Mouse (Mus musculus) cerebellum, adult 18-20 months (tissue): Measurements from ENCODE around the gene Rassf1.
A peak's percentile ranks its signal among the peaks of the same experiment; 100 is the strongest.
"Not testable (repeated sequence)": the region's sequence is repeated elsewhere in the genome, so short reads cannot be mapped to it uniquely, and the experiment has no call there.

ENCODE experiments used
- DNase-seq, 2 experiments: peaks; one replicate each; pipeline ENCODE4 v3.0.0; 2021

Rassf1 gene

GRCm38 (mm10) chr9:107563029-107563581 is 11.8 kb downstream of the Rassf1 start, which contains the start of gene Tusc2:
Tusc2 (plus strand) TSS chr9:107563255.
- DNase-seq, result peak; percentile 92 to 99

GRCm38 (mm10) chr9:107565556-107565955 is 14.2 kb downstream of the Rassf1 start:
- not testable (repeated sequence) for DNase-seq

GRCm38 (mm10) chr9:107566041-107566709 is 14.8 kb downstream of the Rassf1 start:
- peak; percentile 82 to 83 for DNase-seq

GRCm38 (mm10) chr9:107566855-107567254 is 15.5 kb downstream of the Rassf1 start:
- no peak for DNase-seq

GRCm38 (mm10) chr9:107567702-107568319 is 16.5 kb downstream of the Rassf1 start, which contains the start of gene Hyal2:
Hyal2 (plus strand) TSS chr9:107567945.
- DNase-seq, result peak; percentile 19 to 23

GRCm38 (mm10) chr9:107568331-107569261 is 17.2 kb downstream of the Rassf1 start:
- peak; percentile 80 to 82 for DNase-seq

- peak in 1 of 2 experiments; percentile 30 for DNase-seq
Measured at GRCm38 (mm10) chr9:107569270-107569669, 17.9 kb downstream of the Rassf1 start.

GRCm38 (mm10) chr9:107570016-107570415 is 18.7 kb downstream of the Rassf1 start:
- DNase-seq, result peak in 1 of 2 experiments; percentile 29

GRCm38 (mm10) chr9:107570845-107571244 is 19.5 kb downstream of the Rassf1 start:
- DNase-seq, result peak in 1 of 2 experiments; percentile 25

GRCm38 (mm10) chr9:107571534-107572326 is 20.4 kb downstream of the Rassf1 start:
- DNase-seq, result no peak

- no peak for DNase-seq
Measured at GRCm38 (mm10) chr9:107572327-107572662, 20.9 kb downstream of the Rassf1 start.

- not testable (repeated sequence) for DNase-seq
Measured at GRCm38 (mm10) chr9:107573774-107574173, 22.4 kb downstream of the Rassf1 start.

GRCm38 (mm10) chr9:107575579-107576356 is 24.4 kb downstream of the Rassf1 start:
- DNase-seq, result peak in 1 of 2 experiments; percentile 44

GRCm38 (mm10) chr9:107576357-107577107 is 25.2 kb downstream of the Rassf1 start, which contains the start of gene Hyal1:
Hyal1 (plus strand) TSS chr9:107576927.
- peak in 1 of 2 experiments; percentile 36 for DNase-seq

GRCm38 (mm10) chr9:107577871-107578270 is 26.5 kb downstream of the Rassf1 start:
- no peak for DNase-seq

- DNase-seq, result no peak
Measured at GRCm38 (mm10) chr9:107578587-107578986, 27.2 kb downstream of the Rassf1 start, which contains the start of gene Naa80. Naa80 (plus strand) TSS chr9:107578887.

GRCm38 (mm10) chr9:107579023-107579900 is 27.9 kb downstream of the Rassf1 start:
- DNase-seq, result peak; percentile 47 to 70

GRCm38 (mm10) chr9:107580501-107581317 is 29.4 kb downstream of the Rassf1 start, which contains the start of gene Hyal3:
Hyal3 (plus strand) TSS chr9:107580818.
- peak; percentile 86 to 94 for DNase-seq
